Mouse (Mus musculus) layer of hippocampus, adult 11-12 months (tissue): ENCODE measurements at regions not wholly inside any gene's neighbourhood (a gene's known extent, or its start where the extent isn't known, plus 50 kb on each side); places are given as distances from the start of the nearest gene placed in this dataset.

Experiments
- DNase-seq: peaks from one replicate; pipeline ENCODE4 v3.0.0; 2022; ENCODE audit warnings: low spot score

- DNase-seq, result no peak
Measured at GRCm38 (mm10) chr15:68440636-68441035, 1939.9 kb upstream of the Lrrc6 start.

DNA sequence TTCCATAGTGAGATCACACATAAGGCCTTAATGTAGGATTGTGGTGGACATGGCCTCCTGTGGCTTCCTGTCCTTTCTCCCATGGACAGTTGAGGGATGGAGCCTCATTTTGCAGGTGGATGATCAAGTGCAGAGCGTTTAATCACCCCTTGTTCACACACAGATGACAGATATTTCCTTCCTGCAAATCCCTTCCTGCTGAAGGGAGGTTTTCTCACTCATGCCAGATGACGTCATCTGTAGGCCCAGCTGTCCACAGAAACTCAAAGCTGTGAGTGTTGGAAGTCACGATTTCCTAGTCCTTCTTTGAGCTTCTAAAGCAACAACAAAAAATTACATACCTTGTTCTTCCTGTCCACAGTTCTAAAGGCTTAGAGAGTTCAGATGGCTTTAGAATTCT lies 1935.3 kb upstream of the Lrrc6 start:
- peak; percentile 37 for DNase-seq

- no peak for DNase-seq
Measured at GRCm38 (mm10) chr15:68431251-68431650, 1930.5 kb upstream of the Lrrc6 start.

DNA sequence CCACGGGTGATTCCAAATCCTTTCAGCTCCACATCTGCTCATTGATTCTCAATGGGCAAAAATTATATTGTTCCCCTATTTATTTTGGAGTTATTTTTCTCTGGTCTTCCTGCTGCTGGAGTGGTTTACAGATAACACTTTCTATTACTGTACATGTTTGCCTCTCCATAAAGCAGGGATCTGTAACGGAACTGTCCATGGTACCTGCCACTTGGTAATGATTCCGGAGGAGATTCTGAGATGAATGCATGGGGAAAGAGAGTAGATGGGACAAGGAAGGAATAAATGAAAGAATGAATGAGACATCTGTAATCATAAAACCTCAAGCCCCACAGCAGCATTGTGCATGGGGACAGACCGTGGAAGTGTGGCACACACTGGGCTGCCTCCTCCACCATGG lies 1929.8 kb upstream of the Lrrc6 start:
- no peak for DNase-seq

- DNase-seq, result peak; percentile 83
Measured at GRCm38 (mm10) chr15:68428444-68429228, 1927.9 kb upstream of the Lrrc6 start.

DNA sequence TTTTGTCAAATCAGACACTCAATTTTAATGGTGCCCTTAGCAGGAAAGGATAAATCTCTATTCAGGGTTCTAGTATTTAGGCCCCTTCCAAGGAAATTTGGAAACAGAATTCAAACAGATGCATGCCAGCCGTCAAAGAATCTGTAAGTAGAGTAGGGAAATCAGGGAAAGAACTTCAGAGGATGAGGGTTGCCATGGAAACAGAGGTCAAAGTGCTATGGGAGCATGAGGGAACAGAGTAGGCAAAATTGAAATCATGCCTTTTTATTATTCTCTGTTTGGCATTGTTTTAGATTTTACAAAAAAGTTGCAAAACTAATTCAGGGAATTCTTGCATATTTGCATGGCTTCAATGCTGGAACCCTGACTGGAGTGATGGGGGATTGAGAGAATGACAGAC lies 1916.4 kb upstream of the Lrrc6 start:
- DNase-seq, result no peak

DNA sequence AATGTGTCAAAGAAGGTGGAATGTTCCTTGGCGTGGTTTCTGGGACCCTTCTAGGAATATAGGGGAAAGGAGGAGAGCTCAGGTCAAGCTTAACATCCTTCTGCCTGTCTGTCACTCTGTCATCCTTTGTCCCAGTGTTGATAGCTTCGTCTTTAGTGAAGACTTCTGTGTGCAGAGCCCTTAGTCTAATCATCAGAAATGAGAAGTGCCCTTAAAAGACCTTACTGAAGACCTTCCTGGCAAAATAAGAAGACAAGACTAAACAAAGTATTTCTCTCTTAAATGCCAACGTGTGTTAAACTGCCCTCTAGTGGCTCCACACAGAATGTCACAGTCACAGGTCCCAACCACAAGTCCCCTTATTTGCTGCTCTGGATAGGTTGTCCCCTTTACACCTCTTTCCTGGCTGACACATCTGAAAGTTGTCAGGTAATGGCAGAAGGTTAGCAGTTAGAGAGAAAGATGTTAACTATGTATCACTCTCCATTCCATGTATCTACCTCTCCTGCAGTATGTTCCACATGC lies 1914.8 kb upstream of the Lrrc6 start:
- peak; percentile 48 for DNase-seq

- DNase-seq, result no peak
Measured at GRCm38 (mm10) chr15:68414047-68414446, 1913.3 kb upstream of the Lrrc6 start.

DNA sequence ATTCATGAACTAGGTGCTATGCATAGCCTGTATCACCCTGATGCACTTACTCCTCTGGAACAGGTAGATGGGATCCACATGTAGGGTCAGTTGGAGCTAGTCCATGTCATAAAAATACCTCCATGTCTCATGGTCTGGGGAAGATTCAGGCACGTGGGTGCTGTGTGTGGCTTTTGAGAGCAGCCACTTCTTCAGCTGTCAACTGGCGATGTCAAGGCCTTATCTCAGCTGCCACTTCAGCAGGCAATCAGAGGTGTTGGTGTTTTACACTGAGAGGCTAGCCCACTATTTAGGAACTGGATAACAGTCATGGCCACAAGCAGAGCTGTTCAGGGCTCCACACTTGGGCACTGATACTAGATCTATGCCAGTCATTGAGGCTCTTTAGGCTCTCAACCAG lies 1912.0 kb upstream of the Lrrc6 start:
- DNase-seq, result no peak

GRCm38 (mm10) chr15:68412156-68412555 lies 1911.4 kb upstream of the Lrrc6 start:
- DNase-seq, result no peak

DNA sequence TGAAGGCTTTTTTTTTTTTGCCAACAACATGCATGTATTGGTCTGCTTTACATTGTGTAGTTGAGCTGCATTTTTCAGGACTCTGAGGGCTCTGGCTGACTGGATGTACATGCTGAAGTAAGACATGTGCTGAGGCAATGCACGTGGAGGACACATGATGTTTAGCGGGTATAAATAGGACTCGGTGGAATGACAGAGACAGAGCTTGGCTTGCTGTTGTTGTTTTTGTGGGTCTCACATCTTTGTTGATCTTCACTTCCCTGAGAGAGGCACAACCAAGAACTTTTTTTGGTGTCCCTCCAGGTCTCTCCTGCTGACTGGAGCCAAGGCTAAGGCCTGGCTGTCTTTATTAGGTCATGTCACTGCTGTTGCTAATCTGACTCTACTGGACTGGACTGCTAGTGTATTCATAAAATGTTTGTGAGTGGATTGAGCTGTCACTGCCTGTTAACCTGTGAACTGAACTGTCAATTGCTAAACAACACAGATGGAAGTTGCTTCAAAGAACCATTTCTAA lies 1902.9 kb upstream of the Lrrc6 start:
- no peak for DNase-seq

- no peak for DNase-seq
Measured at GRCm38 (mm10) chr15:68401726-68402125, 1901.0 kb upstream of the Lrrc6 start.

DNA sequence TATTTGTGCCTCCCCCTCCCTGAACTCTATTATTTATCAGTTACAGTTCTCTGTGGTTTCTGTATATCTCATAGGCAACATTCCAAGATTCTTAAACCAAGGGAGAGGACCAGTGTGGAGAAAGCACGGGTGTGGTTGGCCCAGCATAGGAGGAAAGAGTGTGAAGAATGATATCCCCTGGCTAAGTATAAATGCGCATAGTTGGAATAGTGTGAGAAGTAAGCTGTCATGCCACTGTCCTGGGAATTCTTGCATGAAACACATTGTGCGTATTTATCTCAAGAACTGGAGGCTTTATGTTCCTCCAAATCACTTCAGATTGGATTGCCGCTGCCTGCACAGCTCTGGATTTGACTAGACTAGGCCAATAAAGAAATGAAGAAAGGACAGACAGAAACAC lies 1900.3 kb upstream of the Lrrc6 start:
- DNase-seq, result no peak

DNA sequence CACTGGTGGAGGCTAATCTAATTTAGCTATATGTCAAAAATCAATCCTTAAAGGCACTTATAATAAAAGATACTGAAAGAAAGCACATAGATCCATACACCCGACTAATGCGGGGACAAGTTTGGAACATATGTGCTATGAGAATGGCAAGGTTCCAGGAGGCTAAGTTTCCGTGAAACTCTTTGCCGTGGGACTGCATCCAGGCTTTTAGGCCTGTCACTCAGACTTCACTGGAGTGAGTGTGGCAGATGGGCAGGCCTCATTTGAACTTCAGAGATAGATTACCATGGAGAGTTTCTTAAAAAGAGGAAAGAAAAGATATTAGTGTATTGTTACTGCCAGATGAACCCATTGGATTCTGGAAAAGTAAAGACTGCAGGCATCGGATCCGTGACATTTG lies 1895.9 kb upstream of the Lrrc6 start:
- DNase-seq, result no peak

DNA sequence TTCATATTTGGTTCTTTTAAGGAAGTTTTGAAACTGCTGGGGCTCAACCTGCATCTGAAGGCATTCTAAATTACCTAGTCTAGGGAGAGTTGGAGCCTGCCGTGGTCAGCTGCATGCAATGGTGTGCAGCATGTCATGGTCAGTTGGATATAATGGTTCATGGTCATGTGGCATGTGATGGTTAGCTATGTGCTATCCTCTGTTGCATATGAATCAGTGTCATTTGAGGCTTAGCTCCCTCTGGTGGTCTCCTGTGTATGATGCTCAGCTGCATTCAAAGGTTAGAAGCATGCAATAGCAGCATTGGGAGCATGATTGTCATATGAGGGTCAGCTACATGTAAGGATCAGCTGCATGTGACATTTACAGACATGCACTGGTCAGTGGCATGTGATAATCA lies 1894.0 kb upstream of the Lrrc6 start:
- peak; percentile 45 for DNase-seq

DNA sequence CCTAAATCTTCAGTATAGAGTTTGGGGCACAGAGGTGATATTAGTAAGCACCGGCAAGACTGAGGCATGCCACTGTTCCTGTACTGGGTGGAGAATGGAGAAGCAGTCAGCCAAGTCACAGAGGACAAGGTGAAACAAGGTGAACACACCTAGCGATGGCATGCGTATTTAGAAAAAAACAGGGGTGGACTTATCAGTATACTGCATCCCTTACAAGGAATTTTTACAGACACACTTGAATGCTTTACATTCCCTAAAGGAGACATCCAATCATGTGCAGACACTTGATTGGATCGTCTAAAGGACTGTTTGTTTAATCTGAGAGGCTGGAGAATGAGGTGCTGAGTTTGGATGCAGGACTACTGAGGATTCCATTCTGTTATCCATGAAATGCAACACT lies 1893.4 kb upstream of the Lrrc6 start:
- no peak for DNase-seq

DNA sequence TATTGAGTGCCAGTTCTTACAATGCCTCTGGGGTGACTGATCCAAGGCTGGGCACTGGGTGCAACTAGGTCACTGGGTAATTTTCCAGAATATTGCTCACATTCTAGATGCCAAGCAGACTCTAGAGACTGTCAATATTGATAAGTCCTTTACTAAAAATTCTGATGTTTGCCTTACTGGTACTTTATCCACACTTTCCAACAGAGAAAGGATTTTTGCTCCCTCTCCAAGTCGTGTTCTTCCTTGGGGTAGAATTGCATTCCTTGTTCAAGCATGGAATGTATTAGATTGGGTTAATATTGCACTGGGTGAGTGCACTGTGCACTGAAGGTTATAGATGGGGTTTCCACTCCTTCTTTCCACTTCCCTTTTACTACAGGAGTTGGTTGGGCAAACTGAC lies 1891.0 kb upstream of the Lrrc6 start:
- DNase-seq, result no peak

DNA sequence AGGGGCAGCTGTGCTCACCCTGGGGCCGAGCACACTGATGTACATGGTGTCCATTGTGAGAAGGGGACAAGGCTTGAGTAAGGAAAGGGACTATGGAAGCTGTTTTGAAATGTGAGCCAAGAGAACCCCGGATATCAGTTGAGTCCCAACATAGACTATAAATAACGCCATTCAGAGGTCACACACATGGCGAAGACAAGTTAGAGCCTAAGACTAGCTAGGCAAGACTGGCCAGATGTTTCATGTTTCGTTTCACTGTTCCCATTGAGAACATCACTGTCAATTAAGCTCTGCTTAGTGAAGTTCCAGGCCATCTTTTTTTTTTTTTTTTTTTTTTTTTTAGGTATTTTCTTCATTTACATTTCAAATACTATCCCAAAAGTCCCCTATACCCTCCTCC lies 1889.1 kb upstream of the Lrrc6 start:
- DNase-seq, result no peak

DNA sequence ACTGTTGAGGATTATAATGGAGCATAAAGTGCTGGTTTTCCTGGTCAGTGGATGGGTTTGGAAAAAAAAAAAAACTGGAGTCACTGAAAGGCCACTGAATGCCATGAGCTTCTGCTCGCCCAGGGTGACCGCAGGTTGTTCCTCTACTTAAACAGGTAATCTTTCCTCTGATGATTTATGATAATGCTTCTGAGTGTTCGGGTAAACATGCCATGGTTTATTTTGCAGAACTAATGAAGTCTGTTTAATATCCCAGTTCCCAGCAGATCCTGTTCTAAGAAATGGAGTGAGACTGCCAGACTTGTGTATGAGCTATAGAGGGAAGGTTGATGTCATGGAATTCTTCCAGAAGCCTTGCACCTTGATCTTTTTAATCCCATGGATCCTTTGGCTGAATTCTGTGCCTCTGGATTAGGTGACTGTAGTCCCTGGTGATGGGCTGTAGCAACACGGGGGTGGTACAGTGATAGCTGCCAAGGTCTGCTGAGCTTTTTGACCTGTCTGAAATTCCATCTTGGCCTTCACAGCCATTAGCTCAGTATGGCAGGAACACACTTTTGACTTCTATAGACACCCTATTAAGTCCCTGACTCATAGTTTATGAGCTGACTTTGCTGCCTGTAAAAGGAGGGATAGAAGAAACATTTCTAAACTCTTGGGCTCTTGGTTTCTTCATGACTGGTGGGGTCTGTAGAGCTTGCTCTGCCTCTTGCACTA lies 1886.8 kb upstream of the Lrrc6 start:
- DNase-seq, result no peak

GRCm38 (mm10) chr15:68384571-68385335 lies 1884.0 kb upstream of the Lrrc6 start:
- DNase-seq, result no peak

DNA sequence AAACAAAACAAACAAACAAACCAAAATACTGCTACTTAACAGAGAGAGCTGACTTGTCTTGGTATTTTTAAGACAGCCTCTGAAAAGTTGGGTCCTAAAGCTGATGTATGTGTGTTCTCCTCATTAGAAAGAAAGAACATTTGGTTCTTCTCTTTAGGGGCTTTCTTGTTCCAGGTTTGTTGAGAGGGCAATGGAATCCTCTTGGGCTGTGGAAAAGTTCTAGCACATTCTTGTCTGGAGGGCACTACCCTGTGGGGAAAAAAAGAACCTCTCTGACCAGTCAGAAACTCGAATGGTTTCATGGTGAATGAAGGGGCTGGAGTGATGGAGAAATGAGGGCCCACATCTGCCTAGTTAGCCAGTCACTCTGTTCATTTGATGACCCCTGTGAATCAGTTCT lies 1874.5 kb upstream of the Lrrc6 start:
- DNase-seq, result no peak

- DNase-seq, result no peak
Measured at GRCm38 (mm10) chr15:68366816-68367215, 1866.1 kb upstream of the Lrrc6 start.
